Mouse (Mus musculus): ENCODE results near the gene Ssh1.
A peak's percentile ranks its signal among the peaks of the same experiment; 100 is the strongest.

Gene Ssh1

GRCm38 (mm10) chr5:113966452-113967150, 27.1 kb downstream of the Ssh1 start:
- no peak for DNase-seq (ENCODE audit: low spot score in 2 of 2)

- no peak for DNase-seq (ENCODE audit: low spot score in 2 of 2)
Measured at GRCm38 (mm10) chr5:113965659-113966185, 28.0 kb downstream of the Ssh1 start.

- no peak for DNase-seq (ENCODE audit: low spot score in 2 of 2)
Measured at GRCm38 (mm10) chr5:113964972-113965371, 28.7 kb downstream of the Ssh1 start.

- DNase-seq (ENCODE audit: low spot score in 2 of 2) = no peak
Measured at GRCm38 (mm10) chr5:113961776-113962175, 31.9 kb downstream of the Ssh1 start.

- no peak for DNase-seq (ENCODE audit: low spot score in 2 of 2)
Measured at GRCm38 (mm10) chr5:113960416-113960815, 33.3 kb downstream of the Ssh1 start.

- no peak for DNase-seq (ENCODE audit: low spot score in 2 of 2)
Measured at GRCm38 (mm10) chr5:113959039-113959438, 34.7 kb downstream of the Ssh1 start.

- peak; percentile 67 to 83 for DNase-seq (ENCODE audit: low spot score in 2 of 2)
Measured at GRCm38 (mm10) chr5:113956510-113956909, 37.2 kb downstream of the Ssh1 start.

DNA sequence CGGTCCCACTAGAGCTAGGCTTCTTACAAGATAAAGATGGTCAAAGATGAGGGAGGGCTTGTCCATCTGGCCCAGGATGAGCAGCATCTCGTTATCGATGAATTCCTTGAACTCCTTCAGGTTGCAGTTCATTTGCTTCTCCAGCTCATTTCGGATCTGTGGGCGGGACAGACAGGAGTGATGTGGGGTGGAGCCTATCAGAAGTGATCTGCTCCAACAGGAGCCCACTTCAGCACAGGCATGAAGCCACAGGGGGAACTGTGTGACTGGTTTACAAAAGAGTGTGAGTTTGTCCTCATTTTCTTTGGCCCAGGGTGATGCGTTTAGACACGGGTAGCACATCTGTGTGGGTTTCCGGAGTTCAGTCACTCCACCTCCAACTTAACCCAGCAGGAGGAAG, 38.0 kb downstream of the Ssh1 start:
- no peak for DNase-seq (ENCODE audit: low spot score in 2 of 2)

- DNase-seq (ENCODE audit: low spot score in 2 of 2) = no peak
Measured at GRCm38 (mm10) chr5:113955281-113955680, 38.4 kb downstream of the Ssh1 start.

DNA sequence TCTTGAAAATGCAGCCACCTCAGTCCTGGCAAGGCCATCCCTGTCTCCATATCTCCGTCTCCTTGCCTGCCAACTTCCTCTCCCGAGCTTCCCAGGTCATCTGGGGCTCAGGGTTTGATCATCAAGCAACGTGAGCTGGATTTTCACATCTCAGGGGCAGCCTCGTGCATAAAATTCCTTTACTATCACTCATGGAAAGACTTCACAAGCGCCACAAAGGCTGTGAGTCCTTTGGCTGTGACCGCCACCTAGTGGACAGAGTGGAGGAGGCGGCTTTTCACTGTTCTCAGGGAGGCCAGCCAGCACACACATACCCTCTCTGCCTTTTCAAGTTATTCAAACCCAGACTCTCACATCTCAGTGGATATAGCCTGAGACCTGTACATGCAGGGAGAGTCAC, 39.3 kb downstream of the Ssh1 start:
- peak; percentile 60 to 77 for DNase-seq (ENCODE audit: low spot score in 2 of 2)

DNA sequence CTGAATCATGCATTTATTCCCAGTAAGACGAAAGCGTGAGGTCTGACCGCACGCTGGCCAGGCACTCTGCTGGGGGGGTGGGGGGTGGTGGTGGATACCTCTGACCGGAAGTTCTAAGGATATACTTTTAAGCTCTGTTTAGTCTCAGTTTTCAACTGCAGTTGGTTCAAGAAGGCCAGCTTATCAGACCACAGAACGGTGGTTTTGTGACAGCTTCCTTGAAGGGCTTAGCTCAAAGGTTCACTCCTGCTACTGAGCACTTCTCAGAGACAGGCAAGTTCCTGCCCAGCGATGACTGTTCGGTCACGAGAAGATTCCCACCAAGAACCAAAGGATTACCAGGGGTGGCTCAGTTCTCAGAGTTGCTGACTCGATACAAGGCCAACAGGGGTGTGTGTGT, 41.2 kb downstream of the Ssh1 start:
- no peak for DNase-seq (ENCODE audit: low spot score in 2 of 2)

- no peak for DNase-seq (ENCODE audit: low spot score in 2 of 2)
Measured at GRCm38 (mm10) chr5:113951693-113952071, 42.0 kb downstream of the Ssh1 start.

DNA sequence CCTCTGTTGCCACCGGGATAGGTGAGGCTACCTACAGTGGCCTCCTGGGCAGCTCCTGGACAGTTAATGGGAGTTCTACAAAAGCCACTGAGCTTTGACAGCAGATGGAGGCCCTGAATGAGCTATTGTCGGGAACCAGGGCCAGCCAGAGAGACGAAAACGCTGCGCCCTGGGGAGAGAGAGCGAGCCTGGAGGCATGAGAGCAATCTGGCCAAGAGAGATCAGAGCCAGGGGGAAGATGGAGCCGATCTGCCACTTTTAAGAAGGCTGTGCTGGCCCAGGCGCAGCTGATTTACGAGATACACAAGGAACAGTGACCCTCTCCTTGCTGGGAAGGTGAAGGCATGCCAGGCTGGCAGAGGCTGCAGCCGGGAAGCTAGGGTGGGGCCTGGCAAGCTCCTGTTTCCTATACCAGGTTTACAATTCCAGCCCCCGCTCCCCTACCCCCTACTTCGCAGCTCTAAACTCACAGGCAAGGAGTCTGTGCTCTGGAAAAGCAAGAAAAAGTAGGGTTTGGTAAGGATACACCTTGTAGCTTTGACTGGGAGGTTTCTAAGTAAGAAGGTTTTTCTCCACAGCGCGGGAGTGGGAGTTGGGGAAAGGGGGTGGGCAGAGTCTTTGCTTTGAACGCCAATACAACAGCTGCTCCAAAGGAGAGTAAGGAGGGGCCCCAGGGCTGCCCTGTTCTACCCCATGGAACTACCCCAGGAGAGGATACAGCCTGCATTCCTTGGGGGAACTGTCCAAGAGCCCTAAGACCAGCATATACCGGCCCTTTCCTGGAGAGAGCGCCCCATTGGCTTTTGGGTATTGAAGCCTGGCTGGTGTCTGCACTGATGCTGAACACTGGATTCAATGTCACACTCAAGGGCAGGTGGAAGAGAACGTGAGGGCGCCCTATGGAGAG, 42.7 kb downstream of the Ssh1 start:
- DNase-seq (ENCODE audit: low spot score in 2 of 2) = no peak

GRCm38 (mm10) chr5:113950133-113950532, 43.6 kb downstream of the Ssh1 start:
- no peak for DNase-seq (ENCODE audit: low spot score in 2 of 2)

DNA sequence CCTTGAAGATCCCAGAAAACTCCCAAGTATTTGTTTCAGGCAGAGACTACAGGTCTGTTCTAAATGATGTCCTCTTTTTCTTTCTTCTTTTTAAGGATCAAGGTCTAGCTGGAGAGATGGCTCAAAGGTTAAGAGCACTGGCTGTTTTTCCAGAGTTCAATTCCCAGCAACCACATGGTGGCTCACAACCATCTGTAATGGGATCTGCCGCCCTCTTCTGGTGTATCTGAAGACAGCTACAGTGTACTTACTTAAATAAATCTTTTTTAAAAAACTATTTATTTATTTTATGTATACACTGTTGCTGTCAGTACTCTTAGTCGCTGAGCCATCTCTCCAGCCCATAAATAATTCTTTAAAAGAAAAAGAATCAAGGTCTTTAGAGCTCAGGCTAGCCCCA, 46.4 kb downstream of the Ssh1 start:
- DNase-seq (ENCODE audit: low spot score in 2 of 2) = no peak

GRCm38 (mm10) chr5:113945126-113945525, 48.6 kb downstream of the Ssh1 start:
- no peak for DNase-seq (ENCODE audit: low spot score in 2 of 2)

- DNase-seq (ENCODE audit: low spot score in 2 of 2) = no peak
Measured at GRCm38 (mm10) chr5:113943328-113943727, 50.4 kb downstream of the Ssh1 start.

DNA sequence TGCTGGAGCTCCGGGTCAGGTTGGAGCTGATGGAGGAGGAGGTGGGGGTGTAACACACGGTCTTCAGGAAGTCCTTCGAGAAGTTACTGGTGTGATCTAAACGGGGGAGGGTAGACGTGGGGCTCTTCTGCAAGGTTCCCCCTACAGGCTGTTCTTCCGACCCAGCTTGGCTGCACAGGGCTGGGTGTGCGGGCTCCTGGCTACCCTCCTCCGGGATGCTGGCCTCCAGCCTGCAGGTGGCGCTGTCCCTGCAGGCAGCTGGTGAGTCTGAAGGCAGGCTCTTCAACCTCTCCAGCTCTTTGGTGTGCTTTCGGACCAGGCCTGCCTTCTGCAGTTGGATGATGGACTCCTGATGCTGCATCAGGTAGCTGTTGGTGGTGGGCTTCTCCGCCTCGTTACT, 51.1 kb downstream of the Ssh1 start:
- no peak for DNase-seq (ENCODE audit: low spot score in 2 of 2)

DNA sequence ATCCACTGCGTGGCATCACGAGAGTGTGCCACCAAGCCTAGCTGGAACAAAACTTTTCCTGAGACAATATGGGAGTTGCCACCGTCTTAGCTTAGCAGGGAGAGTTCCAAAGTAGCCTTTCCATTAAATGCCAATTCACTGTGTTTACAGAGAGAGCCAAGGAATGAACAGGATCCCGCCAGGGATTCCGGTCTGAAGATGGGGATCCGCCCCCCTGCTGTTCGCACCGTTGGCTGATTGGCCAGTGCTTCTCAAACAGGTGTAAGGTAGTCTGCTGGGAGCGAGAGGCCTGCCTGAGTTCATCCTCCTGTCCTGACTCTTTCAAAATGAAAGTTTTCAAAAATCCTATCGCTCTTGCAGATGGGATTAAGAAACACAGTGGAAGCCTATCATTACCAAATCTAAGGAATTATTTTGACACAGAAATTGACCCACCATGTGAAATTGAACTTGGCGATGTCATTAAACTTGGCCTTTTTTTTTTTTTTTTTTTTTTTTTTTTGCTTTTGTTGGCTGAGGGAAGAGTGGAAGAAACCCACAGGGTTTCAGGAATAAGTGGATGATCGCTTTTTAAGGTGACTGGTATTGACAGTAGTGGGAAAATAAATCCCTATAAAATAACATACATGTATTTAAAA, 54.3 kb downstream of the Ssh1 start:
- no peak for DNase-seq (ENCODE audit: low spot score in 2 of 2)

DNA sequence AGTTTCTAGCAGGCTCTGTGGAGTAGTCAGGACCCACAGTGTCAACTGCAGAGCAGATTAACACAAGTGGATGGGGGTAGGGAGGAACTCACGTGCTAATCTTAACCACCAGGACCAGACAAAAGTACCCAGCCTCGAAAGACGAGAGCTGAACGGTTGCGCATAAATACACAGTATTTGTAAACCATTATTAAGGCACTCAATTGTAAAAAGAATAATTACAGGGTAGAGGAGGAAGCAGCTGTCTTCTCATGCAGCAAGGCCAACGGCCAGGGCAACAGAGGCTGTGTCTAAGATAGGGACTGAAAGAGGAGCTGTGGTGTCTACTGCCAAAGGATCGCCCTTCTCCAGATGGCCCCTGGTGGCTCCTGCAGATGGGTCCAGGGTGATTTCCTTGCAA, 56.0 kb downstream of the Ssh1 start:
- DNase-seq (ENCODE audit: low spot score in 2 of 2) = no peak

GRCm38 (mm10) chr5:113933889-113934288, 59.8 kb downstream of the Ssh1 start:
- DNase-seq (ENCODE audit: low spot score in 2 of 2) = no peak

DNA sequence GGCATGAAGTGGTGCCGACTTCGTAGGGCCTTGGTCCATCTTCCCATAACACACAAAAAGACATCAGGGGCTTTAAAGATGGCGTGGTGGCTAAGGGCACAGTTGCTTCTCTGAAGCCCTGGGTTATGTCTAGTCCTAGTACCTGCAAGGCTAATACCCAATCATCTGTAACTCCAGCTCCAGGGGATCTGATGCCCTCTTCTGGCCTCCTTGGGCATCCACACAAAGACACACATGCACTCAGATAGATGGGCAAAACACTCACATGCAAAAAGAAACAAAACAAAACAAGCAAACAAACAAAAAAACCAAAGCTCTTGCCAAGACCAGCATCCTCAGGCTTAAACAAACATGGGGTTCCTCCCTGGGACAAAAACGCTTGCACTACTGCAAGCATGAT, 60.2 kb downstream of the Ssh1 start:
- DNase-seq (ENCODE audit: low spot score in 2 of 2) = no peak

All from urinary bladder, adult 18-20 months (tissue).